Mouse (Mus musculus) subcutaneous adipose tissue, adult 2 months (tissue): ENCODE results near the gene Etl4. TPM values are rescaled to one million over a fixed set of nuclear protein-coding genes. Genes with fewer than 3 reads are reported as not detected.

Experiments used
- polyA plus RNA-seq: library from polyadenylated mRNA; depleted of rRNA; stranded (reverse); fragments of >200 nt; gene quantifications from 2 replicates; pipeline ENCODE4 v1.2.3, GENCODE M21; 2012; ENCODE audit warnings: low replicate concordance; rRNA removed

Etl4 gene
- polyA plus RNA-seq, result 33.8 and 46.4 TPM in 2 replicates

GRCm38 (mm10) chr2:19909171-19909899, at the start of gene Etl4:
Gene Etl4 (plus strand): TSS chr2:19909780.

